Mouse (Mus musculus) testis, adult 10 weeks (tissue): ENCODE measurements around the gene Ctdsp1. TPM values are rescaled to one million over a fixed set of nuclear protein-coding genes. Genes with fewer than 3 reads are reported as not detected.

Experiments used
- polyA plus RNA-seq: library from polyadenylated mRNA; stranded (reverse); fragments of 350-450 nt; fragmentation: Illumina TruSeq; extraction: RNeasy Lipid Tissue Mini Kit (QIAGEN cat#74804); gene quantifications from one replicate; pipeline ENCODE4 v1.2.3, GENCODE M21; 2014; ENCODE audit warnings: low read depth, low replicate concordance

Ctdsp1 gene
- polyA plus RNA-seq, result 2.3 TPM

GRCm38 (mm10) chr1:74390924-74391748 is at the start of gene Ctdsp1:
Ctdsp1 (plus strand) TSS chr1:74391509.

GRCm38 (mm10) chr1:74361812-74362211 is 29.5 kb upstream of the Ctdsp1 start, which contains the start of gene Catip:
Catip (plus strand) TSS chr1:74362108.

GRCm38 (mm10) chr1:74374980-74375379 is 16.3 kb upstream of the Ctdsp1 start, which contains the start of gene Slc11a1:
Slc11a1 (plus strand) TSS chr1:74375195.

GRCm38 (mm10) chr1:74408589-74409504 is 17.5 kb downstream of the Ctdsp1 start, which contains the start of gene Vil1:
Vil1 (plus strand) TSS chr1:74409376.

Other genes starting within 250 kb of the Ctdsp1 start
- not detected for gene Cxcr2, start 237.5 kb upstream of the Ctdsp1 start, polyA plus RNA-seq
- not detected for gene Cxcr1, start 196.9 kb upstream of the Ctdsp1 start, polyA plus RNA-seq
- gene Arpc2, start 155.4 kb upstream of the Ctdsp1 start, polyA plus RNA-seq, result 310 TPM
- not detected for gene Gpbar1, start 113.0 kb upstream of the Ctdsp1 start, polyA plus RNA-seq
- 17.6 TPM for gene Aamp, start 106.8 kb upstream of the Ctdsp1 start, polyA plus RNA-seq
- 4.7 TPM for gene Pnkd, start 106.6 kb upstream of the Ctdsp1 start, polyA plus RNA-seq
- gene Tmbim1, start 85.9 kb upstream of the Ctdsp1 start, polyA plus RNA-seq, result 2.1 TPM
- gene Catip, start 29.4 kb upstream of the Ctdsp1 start, polyA plus RNA-seq, result 8.5 TPM
- 0.35 TPM for gene Slc11a1, start 16.3 kb upstream of the Ctdsp1 start, polyA plus RNA-seq
- gene Vil1, start 17.9 kb downstream of the Ctdsp1 start, polyA plus RNA-seq, result 0.08 TPM
- gene Cnot9, start 114.5 kb downstream of the Ctdsp1 start, polyA plus RNA-seq, result 38.2 TPM
- 174 TPM for gene Plcd4, start 151.4 kb downstream of the Ctdsp1 start, polyA plus RNA-seq
- 123 TPM for gene Usp37, start 152.8 kb downstream of the Ctdsp1 start, polyA plus RNA-seq
- gene Zfp142, start 196.7 kb downstream of the Ctdsp1 start, polyA plus RNA-seq, result 3.1 TPM
- 2.4 TPM for gene Bcs1l, start 196.8 kb downstream of the Ctdsp1 start, polyA plus RNA-seq
- gene Rnf25, start 209.9 kb downstream of the Ctdsp1 start, polyA plus RNA-seq, result 59.3 TPM
- gene Stk36, start 209.9 kb downstream of the Ctdsp1 start, polyA plus RNA-seq, result 150 TPM